Mouse (Mus musculus): ENCODE results near the gene 9930111J21Rik1.
"Not testable (repeated sequence)": the region's sequence is repeated elsewhere in the genome, so short reads cannot be mapped to it uniquely, and the experiment has no call there.

9930111J21Rik1 gene

GRCm38 (mm10) chr11:48913611-48914010 lies 65.6 kb downstream of the 9930111J21Rik1 start:
- no peak for DNase-seq

DNA sequence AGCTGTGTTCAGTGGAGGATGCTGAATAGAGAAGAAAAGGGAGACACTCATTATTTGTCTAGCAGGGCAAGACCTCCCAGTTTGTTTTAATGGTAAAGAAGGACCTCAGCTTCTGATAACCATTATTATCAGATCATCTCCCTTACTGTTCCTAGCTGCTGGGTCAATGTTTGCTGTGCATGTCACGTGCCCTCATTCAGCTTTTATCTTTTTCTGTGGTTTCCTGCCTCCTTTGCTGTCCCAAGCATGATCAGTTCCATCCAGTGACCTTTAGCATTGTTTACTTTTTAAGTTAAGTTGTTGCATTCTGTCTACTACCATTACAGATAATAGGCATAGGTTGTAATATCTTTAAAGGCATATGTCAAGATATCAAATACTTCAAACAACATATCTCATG lies 70.7 kb downstream of the 9930111J21Rik1 start:
- DNase-seq: no peak

DNA sequence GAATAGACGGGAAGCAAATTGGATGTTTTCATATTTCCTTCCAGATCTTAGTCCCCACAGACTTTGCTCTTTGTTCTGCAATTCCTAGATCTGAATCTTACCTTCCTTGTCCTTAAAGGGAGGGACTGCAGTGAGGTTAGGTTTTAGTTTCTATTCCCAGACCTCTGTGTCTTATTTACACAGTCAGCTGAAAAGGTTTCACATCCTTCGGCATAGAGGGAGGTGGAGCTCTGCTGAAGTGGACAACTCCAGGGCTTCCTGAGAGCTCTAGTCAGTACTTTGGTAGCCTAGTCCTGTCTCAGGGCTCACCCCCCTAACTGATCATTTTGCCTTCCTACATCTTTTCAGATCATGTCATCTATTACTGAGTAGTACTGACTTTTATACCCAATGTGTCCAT lies 77.2 kb downstream of the 9930111J21Rik1 start, which contains the start of gene Gm5431:
Gene Gm5431, minus strand, starts transcription at position 194 of the 400 bp plus-strand sequence.
- no peak for DNase-seq

DNA sequence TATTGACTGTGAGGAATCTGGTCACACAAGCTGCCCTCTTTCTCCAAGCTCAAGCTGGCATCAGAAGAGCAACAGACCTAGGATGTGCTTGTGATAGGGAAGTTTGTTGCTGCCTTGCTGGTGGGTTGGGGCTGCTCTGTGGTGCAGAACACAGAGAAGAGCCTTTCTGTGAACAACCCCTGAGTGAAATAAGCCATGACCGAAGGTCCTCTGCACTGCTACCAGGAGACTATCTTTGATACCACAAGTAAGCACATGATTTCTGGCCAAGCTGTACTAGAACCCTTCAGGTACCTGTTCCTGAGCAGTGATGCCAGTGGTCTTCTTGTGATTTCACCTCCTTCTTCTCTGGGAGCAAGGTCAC lies 77.6 kb downstream of the 9930111J21Rik1 start:
- DNase-seq: not testable (repeated sequence)

DNA sequence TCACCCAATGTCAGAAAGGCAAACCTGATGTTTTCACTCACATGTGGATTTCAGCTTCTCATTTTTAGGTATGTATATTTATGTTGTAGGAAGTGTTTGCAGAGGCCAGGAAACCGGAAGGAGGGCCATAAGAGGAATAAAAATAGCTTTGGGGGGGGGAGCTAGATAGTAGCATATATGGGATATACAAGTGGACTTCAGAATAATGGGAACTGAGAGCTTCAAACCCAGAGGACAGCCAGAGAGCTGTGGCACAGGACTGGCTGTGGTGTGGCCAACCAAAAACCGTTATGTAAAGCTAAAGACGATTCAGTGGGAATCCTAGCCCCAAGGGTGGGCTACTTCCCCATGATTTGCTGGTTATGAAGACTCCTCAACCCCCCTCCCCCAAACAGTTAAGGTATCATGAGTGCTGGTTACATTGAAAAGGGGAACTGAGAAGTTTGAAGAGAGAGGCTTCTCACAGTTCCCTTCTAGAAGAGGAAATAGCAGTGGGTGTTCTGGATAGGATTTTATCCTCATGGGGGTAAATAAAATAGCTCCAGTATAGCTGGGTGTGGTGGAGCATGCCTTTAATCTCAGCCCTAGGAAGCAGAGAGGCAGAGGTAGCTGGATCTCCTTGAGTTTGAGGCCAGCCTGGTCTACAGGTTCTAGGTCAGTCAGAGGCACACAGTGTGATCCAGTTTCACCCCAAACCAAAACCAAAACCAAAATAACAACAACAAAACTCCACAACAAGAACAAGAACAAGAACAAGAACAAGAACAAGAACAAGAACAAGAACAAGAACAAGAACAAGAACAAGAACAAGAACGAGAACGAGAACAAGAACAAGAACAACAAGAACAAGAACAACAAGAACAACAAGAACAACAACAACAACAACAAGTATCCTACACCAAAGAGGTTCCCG lies 78.3 kb downstream of the 9930111J21Rik1 start:
- DNase-seq: not testable (repeated sequence)

- peak in 1 of 2 experiments; percentile 68 for DNase-seq
Observed at GRCm38 (mm10) chr11:48898812-48899431, 80.3 kb downstream of the 9930111J21Rik1 start.
